9 mouse cellular contexts compared by ENCODE assay signal in genomic region chr5:7960176-7960575, GRCm38 (mm10). TPM values are rescaled to one million over a fixed set of nuclear protein-coding genes. Genes with fewer than 3 reads are reported as not detected.
DNase-seq lines count a peak whose midpoint lies in the region; ATAC-seq and TF ChIP-seq lines count a peak whose summit lies in the region.
"Had no signal": no experiment of that assay in that cellular context is flagged by ENCODE, and none has a peak within 500 bp of the region (broad histone marks: within the 10 kb centered on the region; RNA-seq: fewer than 3 reads in every experiment).

Gene Steap4 (plus strand): TSS chr5:7960457.

- no peaks in the 10 kb centered on the region for H3K4me1 ChIP-seq in thymus, adult 2 months (replicated peaks; ENCODE audit: control insufficient read depth, insufficient read depth, low read length)
- H3K4me1 ChIP-seq in forebrain, embryonic 16.5 days (replicated peaks; ENCODE audit: control insufficient read depth, insufficient read depth, low read length): peaks cover 6% of the 10 kb centered on the region
- peaks cover 8% of the 10 kb centered on the region for H3K4me1 ChIP-seq in limb, embryonic 13.5 days
- peaks cover 7% of the 10 kb centered on the region for H3K4me1 ChIP-seq in midbrain, embryonic 13.5 days (replicated peaks)

- no peaks in the 10 kb centered on the region for H3K9me3 ChIP-seq in forebrain, embryonic 16.5 days (ENCODE audit: control insufficient read depth, low read length)
- H3K9me3 ChIP-seq in limb, embryonic 13.5 days: no peaks in the 10 kb centered on the region
- no peaks in the 10 kb centered on the region for H3K9me3 ChIP-seq in midbrain, embryonic 13.5 days

- 20% methylated on average over 20 of the region's 20 CpGs for WGBS in thymus, adult 2 months
- WGBS in forebrain, embryonic 16.5 days: 2% methylated on average over 20 of the region's 20 CpGs
- WGBS in limb, embryonic 13.5 days: 4% methylated on average over 20 of the region's 20 CpGs
- WGBS in midbrain, embryonic 13.5 days: 7% methylated on average over 20 of the region's 20 CpGs

- no peak for TF ChIP-seq POLR2A in thymus, adult 2 months (IDR thresholded peaks at IDR 0.05; ENCODE audit: control insufficient read depth, extremely low read depth, insufficient read depth, low read length, poor library complexity)

- DNase-seq in thymus, adult 2 months: no peak
- DNase-seq in thymus, postnatal 10 days (ENCODE audit: low spot score in 2 of 2): no peak
- peak; percentile 50 for DNase-seq in heart, postnatal 4 days
- peak; percentile 50 for DNase-seq in urinary bladder, postnatal 25 days (ENCODE audit: low spot score)
- no peak for DNase-seq in thymus, postnatal 4 days

- peak within 1 kb of the TSS; percentile 43 for H3K4me2 ChIP-seq in forebrain, embryonic 16.5 days (ENCODE audit: low read length)
- H3K4me2 ChIP-seq in limb, embryonic 13.5 days (replicated peaks): peak within 1 kb of the TSS; percentile 71
- H3K4me2 ChIP-seq in midbrain, embryonic 13.5 days (replicated peaks): peak within 1 kb of the TSS; percentile 55

- H3K36me3 ChIP-seq in thymus, adult 2 months (ENCODE audit: control insufficient read depth, insufficient read depth, low read length): no peaks in the 10 kb centered on the region
- no peaks in the 10 kb centered on the region for H3K36me3 ChIP-seq in forebrain, embryonic 16.5 days (ENCODE audit: control insufficient read depth, insufficient read depth)
- no peaks in the 10 kb centered on the region for H3K36me3 ChIP-seq in limb, embryonic 13.5 days
- no peaks in the 10 kb centered on the region for H3K36me3 ChIP-seq in midbrain, embryonic 13.5 days

- TF ChIP-seq CTCF in thymus, adult 2 months (IDR thresholded peaks at IDR 0.05; ENCODE audit: borderline replicate concordance, control insufficient read depth, extremely low read depth, insufficient read depth, low read length, poor library complexity): no peak

- 0 out of 2 replicates have a peak within 1 kb of the TSS, but pooled peaks have one; percentile 19 for H3K9ac ChIP-seq in forebrain, embryonic 16.5 days (replicated peaks; ENCODE audit: low read depth, low read length)
- H3K9ac ChIP-seq in limb, embryonic 13.5 days: peak within 1 kb of the TSS; percentile 60
- H3K9ac ChIP-seq in midbrain, embryonic 13.5 days (replicated peaks): peak within 1 kb of the TSS; percentile 49; the same call in 1 of the 2 replicates

- H3K27ac ChIP-seq in thymus, adult 2 months (ENCODE audit: control insufficient read depth, insufficient read depth, low read length): no peak within 1 kb of the TSS
- H3K27ac ChIP-seq in forebrain, embryonic 16.5 days (ENCODE audit: low read length): no peak within 1 kb of the TSS
- no peak within 1 kb of the TSS for H3K27ac ChIP-seq in limb, embryonic 13.5 days
- H3K27ac ChIP-seq in midbrain, embryonic 13.5 days: no peak within 1 kb of the TSS

- H3K27me3 ChIP-seq in thymus, adult 2 months (ENCODE audit: control insufficient read depth, insufficient read depth, low read length): no peaks in the 10 kb centered on the region
- H3K27me3 ChIP-seq in forebrain, embryonic 16.5 days (replicated peaks; ENCODE audit: control insufficient read depth, insufficient read depth, low read length): no peaks in the 10 kb centered on the region; the same call in 1 of the 2 replicates
- H3K27me3 ChIP-seq in limb, embryonic 13.5 days: peaks cover 4% of the 10 kb centered on the region; the same call in 1 of the 2 replicates
- H3K27me3 ChIP-seq in midbrain, embryonic 13.5 days: no peaks in the 10 kb centered on the region

- H3K4me3 ChIP-seq in thymus, adult 2 months (ENCODE audit: control insufficient read depth, insufficient read depth, low read length): no peak within 1 kb of the TSS
- H3K4me3 ChIP-seq in forebrain, embryonic 16.5 days (replicated peaks; ENCODE audit: low read length): 0 out of 2 replicates have a peak within 1 kb of the TSS, but pooled peaks have one; percentile 8
- peak within 1 kb of the TSS; percentile 37 for H3K4me3 ChIP-seq in limb, embryonic 13.5 days
- H3K4me3 ChIP-seq in midbrain, embryonic 13.5 days (replicated peaks): peak within 1 kb of the TSS; percentile 27

- no peak for ATAC-seq in forebrain, embryonic 16.5 days
- ATAC-seq in limb, embryonic 13.5 days (ENCODE audit: low FRiP score, low read depth): peak; percentile 71; the same call in 1 of the 2 replicates
- 0 out of 2 replicates have a peak, but pooled peaks have one; percentile 30 for ATAC-seq in midbrain, embryonic 13.5 days

RNA-seq across cellular contexts. Expression of gene Steap4, which starts in this region (rescaled TPM):
- polyA plus RNA-seq in thymus, adult 2 months (2012; rRNA removed): 8.1 and 11.4 TPM in 2 replicates
- polyA plus RNA-seq in forebrain, embryonic 16.5 days (2015; fragmentation: Nextera tagmentation; extraction: Ambion mirVana): 0.13 and 0.27 TPM in 2 replicates
- 10 to 100 TPM; 11.7 to 13.1 TPM for total RNA-seq in heart, postnatal 4 days (2021)
- 3.3 and 3.4 TPM in 2 replicates for polyA plus RNA-seq in limb, embryonic 13.5 days (2015; fragmentation: Nextera tagmentation; extraction: Ambion mirVana)
- polyA plus RNA-seq in midbrain, embryonic 13.5 days (2015; fragmentation: Nextera tagmentation; extraction: Ambion mirVana): 0.17 TPM in 1 of 2 replicates, not detected in the other
- total RNA-seq: MEL had no signal

Comparison
In these comparisons a context has a peak if more than half of its experiments do, and no peak if none do; other contexts are left out.
1. Peak in ATAC-seq, H3K4me3 ChIP-seq, H3K9ac ChIP-seq and H3K4me2 ChIP-seq in midbrain, embryonic 13.5 days; RNA of the gene not detected or under 1 TPM.
2. DNase-seq: peak in heart, postnatal 4 days (single experiment) and urinary bladder, postnatal 25 days (single experiment); none in thymus, adult 2 months (single experiment), thymus, postnatal 10 days (0 of 2) and thymus, postnatal 4 days (single experiment).
3. Peak in every context shown above with its lines, with median percentiles within 50 percentile points of each other: H3K4me2 ChIP-seq and H3K9ac ChIP-seq.